Mouse (Mus musculus): ENCODE results near the gene Tas1r3. TPM values are rescaled to one million over a fixed set of nuclear protein-coding genes. Genes with fewer than 3 reads are reported as not detected.

Tas1r3 gene
- polyA plus RNA-seq, 1 experiment from 2014 or later: 0.19 TPM

- H3K36me3 ChIP-seq (ENCODE audit: insufficient read depth, low read length): peaks cover 27% of the 10 kb centered on the region
- TF ChIP-seq CTCF (IDR thresholded peaks at IDR 0.05) (peak; percentile 52), EP300 (IDR thresholded peaks at IDR 0.05) (no peak)
- no peak for ATAC-seq
- no peaks in the 10 kb centered on the region for H3K27me3 ChIP-seq (replicated peaks; ENCODE audit: insufficient read depth, low read length)
- no peaks in the 10 kb centered on the region for H3K4me1 ChIP-seq (ENCODE audit: insufficient read depth, low read depth, low read length)
- H3K4me3 ChIP-seq (ENCODE audit: low read depth, low read length): no peak overlapping the region
- 91% methylated on average over 13 of the region's 13 CpGs for WGBS
- H3K9me3 ChIP-seq (ENCODE audit: low read length): no peaks in the 10 kb centered on the region
- H3K9ac ChIP-seq (replicated peaks; ENCODE audit: low read depth): no peak overlapping the region
- H3K4me2 ChIP-seq (replicated peaks; ENCODE audit: low read depth, low read length): no peak overlapping the region
- DNase-seq (ENCODE audit: low spot score): no peak
- no peak overlapping the region for H3K27ac ChIP-seq (ENCODE audit: low read length)
Measured at GRCm38 (mm10) chr4:155904318-155905102, 41.3 kb upstream of the Tas1r3 start.

- TF ChIP-seq EP300 (IDR thresholded peaks at IDR 0.05): no peak
Measured at GRCm38 (mm10) chr4:155903246-155903645, 40.1 kb upstream of the Tas1r3 start.

GRCm38 (mm10) chr4:155901205-155901604 is 38.0 kb upstream of the Tas1r3 start:
- Histone ChIP-seq H3K27ac (ENCODE audit: low read length) (0 out of 2 replicates have a peak overlapping the region, but pooled peaks have one; percentile 52), H3K9me3 (ENCODE audit: low read length) (no peaks in the 10 kb centered on the region), H3K9ac (replicated peaks; ENCODE audit: low read depth) (no peak overlapping the region), H3K4me1 (ENCODE audit: insufficient read depth, low read depth, low read length) (no peaks in the 10 kb centered on the region), H3K36me3 (ENCODE audit: insufficient read depth, low read length) (peaks cover 40% of the 10 kb centered on the region), H3K4me3 (ENCODE audit: low read depth, low read length) (no peak overlapping the region), H3K4me2 (replicated peaks; ENCODE audit: low read depth, low read length) (no peak overlapping the region), H3K27me3 (replicated peaks; ENCODE audit: insufficient read depth, low read length) (no peaks in the 10 kb centered on the region)
- peak; percentile 62 for TF ChIP-seq EP300 (IDR thresholded peaks at IDR 0.05)
- TF ChIP-seq CTCF (IDR thresholded peaks at IDR 0.05): no peak
- DNase-seq (ENCODE audit: low spot score) (peak; percentile 74), ATAC-seq (peak; percentile 92)
- WGBS: 37% methylated on average over 3 of the region's 3 CpGs

More at GRCm38 (mm10) chr4:155903246-155903645, 40.1 kb upstream of the Tas1r3 start:
- H3K4me1 ChIP-seq (ENCODE audit: insufficient read depth, low read depth, low read length): no peaks in the 10 kb centered on the region
- ATAC-seq: no peak
- DNase-seq (ENCODE audit: low spot score): no peak
- H3K4me3 ChIP-seq (ENCODE audit: low read depth, low read length): no peak overlapping the region
- H3K36me3 ChIP-seq (ENCODE audit: insufficient read depth, low read length): peaks cover 37% of the 10 kb centered on the region
- no peak overlapping the region for H3K9ac ChIP-seq (replicated peaks; ENCODE audit: low read depth)
- no peak overlapping the region for H3K27ac ChIP-seq (ENCODE audit: low read length)
- H3K27me3 ChIP-seq (replicated peaks; ENCODE audit: insufficient read depth, low read length): no peaks in the 10 kb centered on the region
- no peaks in the 10 kb centered on the region for H3K9me3 ChIP-seq (ENCODE audit: low read length)
- H3K4me2 ChIP-seq (replicated peaks; ENCODE audit: low read depth, low read length): no peak overlapping the region
- 96% methylated on average over 12 of the region's 13 CpGs for WGBS

GRCm38 (mm10) chr4:155899355-155899754 is 36.2 kb upstream of the Tas1r3 start:
- 94% methylated on average over 7 of the region's 7 CpGs for WGBS
- H3K4me1 ChIP-seq (ENCODE audit: insufficient read depth, low read depth, low read length): peaks cover 17% of the 10 kb centered on the region
- ATAC-seq: no peak
- H3K36me3 ChIP-seq (ENCODE audit: insufficient read depth, low read length): peaks cover 40% of the 10 kb centered on the region
- no peaks in the 10 kb centered on the region for H3K9me3 ChIP-seq (ENCODE audit: low read length)
- H3K4me2 ChIP-seq (replicated peaks; ENCODE audit: low read depth, low read length): no peak overlapping the region
- no peak overlapping the region for H3K27ac ChIP-seq (ENCODE audit: low read length)
- no peak for DNase-seq (ENCODE audit: low spot score)
- no peak overlapping the region for H3K4me3 ChIP-seq (ENCODE audit: low read depth, low read length)
- TF ChIP-seq CTCF (IDR thresholded peaks at IDR 0.05) (no peak), EP300 (IDR thresholded peaks at IDR 0.05) (no peak)
- no peak overlapping the region for H3K9ac ChIP-seq (replicated peaks; ENCODE audit: low read depth)
- no peaks in the 10 kb centered on the region for H3K27me3 ChIP-seq (replicated peaks; ENCODE audit: insufficient read depth, low read length)

- Histone ChIP-seq H3K4me3 (ENCODE audit: low read depth, low read length) (no peak overlapping the region), H3K4me2 (replicated peaks; ENCODE audit: low read depth, low read length) (no peak overlapping the region), H3K27ac (ENCODE audit: low read length) (no peak overlapping the region), H3K27me3 (replicated peaks; ENCODE audit: insufficient read depth, low read length) (no peaks in the 10 kb centered on the region), H3K36me3 (ENCODE audit: insufficient read depth, low read length) (peaks cover 30% of the 10 kb centered on the region), H3K9me3 (ENCODE audit: low read length) (no peaks in the 10 kb centered on the region), H3K9ac (replicated peaks; ENCODE audit: low read depth) (no peak overlapping the region), H3K4me1 (ENCODE audit: insufficient read depth, low read depth, low read length) (peaks cover 28% of the 10 kb centered on the region)
- 97% methylated on average over 2 of the region's 2 CpGs for WGBS
- TF ChIP-seq EP300 (IDR thresholded peaks at IDR 0.05): no peak
- TF ChIP-seq CTCF (IDR thresholded peaks at IDR 0.05): no peak
- no peak for ATAC-seq
- DNase-seq (ENCODE audit: low spot score): no peak
Measured at GRCm38 (mm10) chr4:155898318-155898717, 35.2 kb upstream of the Tas1r3 start.

- Histone ChIP-seq H3K9ac (replicated peaks; ENCODE audit: low read depth) (no peak overlapping the region), H3K27me3 (replicated peaks; ENCODE audit: insufficient read depth, low read length) (no peaks in the 10 kb centered on the region), H3K9me3 (ENCODE audit: low read length) (no peaks in the 10 kb centered on the region), H3K4me2 (replicated peaks; ENCODE audit: low read depth, low read length) (no peak overlapping the region), H3K4me3 (ENCODE audit: low read depth, low read length) (no peak overlapping the region), H3K27ac (ENCODE audit: low read length) (no peak overlapping the region), H3K36me3 (ENCODE audit: insufficient read depth, low read length) (peaks cover 18% of the 10 kb centered on the region; the same call in 1 of the 2 replicates), H3K4me1 (ENCODE audit: insufficient read depth, low read depth, low read length) (peaks cover 29% of the 10 kb centered on the region)
- 96% methylated on average over 12 of the region's 12 CpGs for WGBS
- no peak for TF ChIP-seq CTCF (IDR thresholded peaks at IDR 0.05)
- no peak for TF ChIP-seq EP300 (IDR thresholded peaks at IDR 0.05)
- no peak for DNase-seq (ENCODE audit: low spot score)
- ATAC-seq: no peak
Measured at GRCm38 (mm10) chr4:155896461-155896860, 33.3 kb upstream of the Tas1r3 start.

Measured in lung, postnatal 0 days (tissue).